Mouse (Mus musculus) CH12.LX (cell line): Measurements from ENCODE around the gene Bmp6.

Experiments
- CHD2 ChIP-seq: IDR thresholded peaks from 2 replicates; pipeline ENCODE4 v1.6.1; 2011; ENCODE audit warnings: low read length, improper control_type of control experiment
- CTCF ChIP-seq, 2 experiments: IDR thresholded peaks in 1 of 2; conservative IDR thresholded peaks in 1 of 2; 2 replicates each; pipeline ENCODE4 v1.5.1; 2011 to 2012; ENCODE audit warnings: low read depth in 2 of 2, low read length in 2 of 2, improper control_type of control experiment in 1 of 2, inconsistent platforms in 1 of 2, mild to moderate bottlenecking in 1 of 2, moderate library complexity in 1 of 2
- E2F4 ChIP-seq: IDR thresholded peaks from 2 replicates; pipeline ENCODE4 v1.6.1; 2011; ENCODE audit warnings: low read depth, low read length, improper control_type of control experiment; ENCODE audit not compliant: insufficient replicate concordance
- EP300 ChIP-seq: IDR thresholded peaks from 2 replicates; pipeline ENCODE4 v1.6.1; 2011; ENCODE audit warnings: low read length, improper control_type of control experiment
- HCFC1 ChIP-seq: IDR thresholded peaks from 2 replicates; pipeline ENCODE4 v1.6.1; 2012; ENCODE audit warnings: low read depth, mild to moderate bottlenecking, inconsistent platforms, low read length, improper control_type of control experiment
- JUND ChIP-seq: conservative IDR thresholded peaks from 2 replicates; pipeline ENCODE4 v1.6.1; 2011; ENCODE audit warnings: low read depth, low read length, improper control_type of control experiment
- MAFK ChIP-seq: IDR thresholded peaks from 2 replicates; pipeline ENCODE4 v1.6.1; 2011; ENCODE audit warnings: low read length, improper control_type of control experiment; ENCODE audit not compliant: insufficient replicate concordance
- POLR2A ChIP-seq: IDR thresholded peaks from 2 replicates; pipeline ENCODE4 v1.6.1; 2011; ENCODE audit warnings: low read depth, mild to moderate bottlenecking, improper control_type of control experiment, low read length
- USF2 ChIP-seq: conservative IDR thresholded peaks from 2 replicates; pipeline ENCODE4 v1.6.1; 2011; ENCODE audit warnings: low read depth, low read length, improper control_type of control experiment

GRCm38 (mm10) chr13:38496715-38497114, 151.8 kb downstream of the Bmp6 start:
- TF ChIP-seq EP300 (no peak), CTCF (conservative IDR thresholded peaks at IDR 0.05 in 1 of 2, IDR thresholded peaks at IDR 0.05 in 1 of 2; ENCODE audit: low read depth in 2 of 2, low read length in 2 of 2) (no peak), E2F4 (no peak), MAFK (no peak), CHD2 (no peak), JUND (no peak), POLR2A (no peak), USF2 (no peak), HCFC1 (no peak)
